Mouse (Mus musculus): ENCODE results near the gene Intu. TPM values are rescaled to one million over a fixed set of nuclear protein-coding genes. Genes with fewer than 3 reads are reported as not detected.

The Intu gene
- polyA plus RNA-seq, 1 experiment from 2014 or later, result 0.60 TPM

DNA sequence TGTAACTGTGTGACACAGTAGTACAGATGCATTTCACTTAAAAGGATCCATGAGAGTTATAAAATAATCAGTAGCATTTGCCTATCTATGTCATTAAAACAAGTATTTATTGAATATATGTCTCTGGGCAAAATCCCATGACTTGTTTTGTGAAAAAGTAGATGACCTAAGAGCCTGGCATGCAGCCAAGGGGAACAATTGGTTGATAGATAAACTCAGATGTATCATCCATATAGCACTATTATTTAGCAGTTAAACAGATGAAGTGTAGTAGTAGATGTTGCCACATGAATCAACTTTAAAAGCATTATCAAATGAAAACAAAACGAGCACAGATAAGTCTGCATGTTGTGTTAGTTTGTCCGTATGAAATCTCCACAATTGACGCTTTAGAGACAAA, 187.9 kb downstream of the Intu start:
- TF ChIP-seq EP300 (IDR thresholded peaks at IDR 0.05; ENCODE audit: low read depth) (no peak), CTCF (IDR thresholded peaks at IDR 0.05; ENCODE audit: low read depth) (no peak)
- H3K9ac ChIP-seq (replicated peaks), result no peak overlapping the region
- no peak overlapping the region for H3K4me3 ChIP-seq (ENCODE audit: low read depth, low read length)
- H3K36me3 ChIP-seq (replicated peaks; ENCODE audit: insufficient read depth, low read length), result no peaks in the 10 kb centered on the region
- no peak for ATAC-seq
- no peaks in the 10 kb centered on the region for H3K4me1 ChIP-seq (ENCODE audit: insufficient read depth)
- H3K4me2 ChIP-seq (ENCODE audit: low read depth, low read length), result no peak overlapping the region
- no peak overlapping the region for H3K27ac ChIP-seq (ENCODE audit: low read depth)
- no peaks in the 10 kb centered on the region for H3K27me3 ChIP-seq (ENCODE audit: insufficient read depth, low read length)
- no peak for DNase-seq
- H3K9me3 ChIP-seq (ENCODE audit: low read length), result no peaks in the 10 kb centered on the region
- 55% methylated on average over 3 of the region's 3 CpGs for WGBS (ENCODE audit: insufficient replicate concordance)

GRCm38 (mm10) chr3:40738381-40738912, 207.4 kb downstream of the Intu start:
- H3K9me3 ChIP-seq (ENCODE audit: low read length), result no peaks in the 10 kb centered on the region
- ATAC-seq, result no peak
- DNase-seq, result no peak
- no peak overlapping the region for H3K27ac ChIP-seq (ENCODE audit: low read depth)
- H3K27me3 ChIP-seq (ENCODE audit: insufficient read depth, low read length), result no peaks in the 10 kb centered on the region
- H3K4me1 ChIP-seq (ENCODE audit: insufficient read depth), result no peaks in the 10 kb centered on the region
- no peaks in the 10 kb centered on the region for H3K36me3 ChIP-seq (replicated peaks; ENCODE audit: insufficient read depth, low read length)
- TF ChIP-seq CTCF (IDR thresholded peaks at IDR 0.05; ENCODE audit: low read depth) (no peak), EP300 (IDR thresholded peaks at IDR 0.05; ENCODE audit: low read depth) (no peak)
- no peak overlapping the region for H3K4me3 ChIP-seq (ENCODE audit: low read depth, low read length)
- WGBS (ENCODE audit: insufficient replicate concordance), result 55% methylated on average over 6 of the region's 6 CpGs
- no peak overlapping the region for H3K9ac ChIP-seq (replicated peaks)
- H3K4me2 ChIP-seq (ENCODE audit: low read depth, low read length), result no peak overlapping the region

- Histone ChIP-seq H3K36me3 (replicated peaks; ENCODE audit: insufficient read depth, low read length) (no peaks in the 10 kb centered on the region), H3K9me3 (ENCODE audit: low read length) (no peaks in the 10 kb centered on the region), H3K27ac (ENCODE audit: low read depth) (peak within 1 kb of the TSS; percentile 92), H3K9ac (replicated peaks) (peak within 1 kb of the TSS; percentile 89), H3K4me2 (ENCODE audit: low read depth, low read length) (peak within 1 kb of the TSS; percentile 99), H3K27me3 (ENCODE audit: insufficient read depth, low read length) (no peaks in the 10 kb centered on the region), H3K4me1 (ENCODE audit: insufficient read depth) (peaks cover 10% of the 10 kb centered on the region), H3K4me3 (ENCODE audit: low read depth, low read length) (peak within 1 kb of the TSS; percentile 94)
- ATAC-seq, result no peak
- peak; percentile 16 for DNase-seq
- WGBS (ENCODE audit: insufficient replicate concordance), result 30% methylated on average over 16 of the region's 16 CpGs
- no peak for TF ChIP-seq EP300 (IDR thresholded peaks at IDR 0.05; ENCODE audit: low read depth)
- no peak for TF ChIP-seq CTCF (IDR thresholded peaks at IDR 0.05; ENCODE audit: low read depth)
These were observed 213.1 kb downstream of the Intu start, which contains the start of gene Hspa4l for GRCm38 (mm10) chr3:40744024-40744835. TSS of gene Hspa4l (plus strand) at chr3:40744495.

DNA sequence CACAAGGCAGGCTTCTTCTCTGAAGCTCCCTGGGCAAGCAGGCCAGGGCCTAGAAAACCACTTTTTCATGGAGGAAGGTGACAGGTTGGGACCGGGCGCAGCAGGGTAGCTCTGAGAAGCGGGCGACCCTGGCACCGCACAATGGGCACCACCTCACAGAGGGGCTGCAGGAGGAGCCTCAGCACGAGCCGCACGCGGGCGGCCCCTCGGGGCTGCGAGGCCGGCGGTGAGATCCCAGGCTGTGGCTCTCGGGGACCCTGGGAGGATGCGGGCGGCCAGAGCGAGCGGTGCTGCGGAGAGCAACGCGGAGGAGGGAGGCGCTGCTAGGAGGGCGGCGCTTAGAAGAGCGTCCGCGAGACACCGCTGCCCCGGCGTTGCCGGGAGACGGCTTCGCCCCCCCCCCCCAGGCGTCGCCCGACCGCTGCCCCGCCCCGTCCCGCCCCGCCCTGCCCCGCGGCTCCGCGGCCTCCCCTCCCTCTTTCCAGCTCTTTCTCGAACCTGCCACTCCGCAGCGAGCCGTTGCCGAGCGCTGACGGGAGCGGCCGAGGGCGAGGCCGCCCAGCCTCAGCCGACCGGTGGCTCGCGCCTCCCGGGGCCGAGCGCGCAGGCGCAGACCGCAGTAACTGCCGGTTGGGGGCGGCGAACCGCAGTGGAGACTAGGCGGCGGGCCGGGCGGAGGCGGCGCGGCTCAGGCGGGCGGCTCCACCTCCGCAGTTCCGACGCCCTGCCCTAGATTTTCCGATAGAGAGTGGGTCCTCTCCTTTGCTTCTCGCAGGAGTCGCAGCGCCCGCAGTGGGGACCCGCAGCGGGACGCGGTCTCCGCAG, 214.0 kb downstream of the Intu start:
- DNase-seq (peak; percentile 94), ATAC-seq (peak; percentile 95)
- Histone ChIP-seq H3K9ac (replicated peaks) (peak overlapping the region; percentile 89), H3K4me1 (ENCODE audit: insufficient read depth) (peaks cover 10% of the 10 kb centered on the region), H3K27me3 (ENCODE audit: insufficient read depth, low read length) (no peaks in the 10 kb centered on the region), H3K9me3 (ENCODE audit: low read length) (no peaks in the 10 kb centered on the region), H3K27ac (ENCODE audit: low read depth) (peak overlapping the region; percentile 92), H3K4me2 (ENCODE audit: low read depth, low read length) (peak overlapping the region; percentile 99), H3K4me3 (ENCODE audit: low read depth, low read length) (peak overlapping the region; percentile 94), H3K36me3 (replicated peaks; ENCODE audit: insufficient read depth, low read length) (no peaks in the 10 kb centered on the region)
- TF ChIP-seq EP300 (IDR thresholded peaks at IDR 0.05; ENCODE audit: low read depth) (no peak), CTCF (IDR thresholded peaks at IDR 0.05; ENCODE audit: low read depth) (0 out of 2 replicates have a peak, but pooled peaks have one; percentile 3)
- WGBS (ENCODE audit: insufficient replicate concordance), result 5% methylated on average over 59 of the region's 93 CpGs

DNA sequence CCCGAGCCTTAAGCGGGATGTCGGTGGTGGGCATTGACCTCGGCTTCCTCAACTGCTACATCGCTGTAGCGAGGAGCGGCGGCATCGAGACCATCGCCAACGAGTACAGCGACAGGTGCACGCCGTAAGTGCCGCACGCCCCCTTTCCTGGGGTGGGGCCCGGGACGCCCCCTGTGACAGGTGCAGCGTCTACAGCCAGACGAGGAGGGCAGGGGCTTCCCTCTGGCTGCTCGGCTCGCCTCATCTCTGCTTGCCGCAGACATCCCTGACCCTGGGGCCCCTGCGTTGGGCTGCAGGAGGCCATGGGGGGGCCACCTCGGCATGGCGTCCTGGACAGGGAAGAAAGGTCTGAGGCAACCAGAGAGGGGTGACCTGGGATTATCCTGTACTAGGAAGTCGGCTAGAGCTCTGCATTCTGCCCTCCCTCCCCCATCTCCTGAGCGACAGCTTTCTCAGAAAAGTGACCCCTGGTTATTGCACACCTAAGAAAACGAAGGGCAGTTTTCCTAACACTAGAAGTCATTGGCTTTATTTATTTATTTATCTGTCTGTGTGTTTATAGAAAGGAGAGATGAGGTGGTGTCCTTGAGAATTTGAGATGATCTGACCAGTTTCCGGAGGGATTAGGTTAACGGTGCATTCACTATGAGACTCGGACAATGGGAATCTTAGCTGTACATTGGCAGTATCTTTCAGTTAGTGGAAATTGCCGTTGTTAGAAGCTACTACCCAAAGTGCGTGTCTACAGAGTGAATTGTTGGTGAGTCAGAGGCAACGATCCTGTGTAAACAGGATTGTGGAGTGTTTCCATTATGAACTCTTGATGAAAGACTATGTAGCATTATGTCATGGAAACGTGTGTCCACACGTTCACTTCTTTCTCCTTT, 214.8 kb downstream of the Intu start:
- DNase-seq (no peak), ATAC-seq (peak; percentile 20)
- 0 out of 2 replicates have a peak, but pooled peaks have one; percentile 5 for TF ChIP-seq CTCF (IDR thresholded peaks at IDR 0.05; ENCODE audit: low read depth)
- TF ChIP-seq EP300 (IDR thresholded peaks at IDR 0.05; ENCODE audit: low read depth), result no peak
- 2% methylated on average over 37 of the region's 37 CpGs for WGBS (ENCODE audit: insufficient replicate concordance)
- H3K9me3 ChIP-seq (ENCODE audit: low read length), result no peaks in the 10 kb centered on the region
- no peaks in the 10 kb centered on the region for H3K36me3 ChIP-seq (replicated peaks; ENCODE audit: insufficient read depth, low read length)
- H3K4me1 ChIP-seq (ENCODE audit: insufficient read depth), result peaks cover 10% of the 10 kb centered on the region
- peak overlapping the region; percentile 94 for H3K4me3 ChIP-seq (ENCODE audit: low read depth, low read length)
- H3K27me3 ChIP-seq (ENCODE audit: insufficient read depth, low read length), result no peaks in the 10 kb centered on the region
- peak overlapping the region; percentile 89 for H3K9ac ChIP-seq (replicated peaks)
- peak overlapping the region; percentile 92 for H3K27ac ChIP-seq (ENCODE audit: low read depth)
- peak overlapping the region; percentile 99 for H3K4me2 ChIP-seq (ENCODE audit: low read depth, low read length)

Small RNAs within 50 kb of the gene (microRNA-seq; reads per million reads assigned to microRNA genes)
- not detected for gene Gm23810

Other genes with a start within 250 kb of the Intu start
- 0.05 and 0.06 TPM in 2 replicates for gene Slc25a31, start 177.6 kb downstream of the Intu start, polyA plus RNA-seq (2015; fragmentation: Nextera tagmentation; extraction: Ambion mirVana)
- 7.8 and 11.7 TPM in 2 replicates for gene Hspa4l, start 213.2 kb downstream of the Intu start, polyA plus RNA-seq (2015; fragmentation: Nextera tagmentation; extraction: Ambion mirVana)